Mouse (Mus musculus): ENCODE results near the gene Tbxas1. TPM values are rescaled to one million over a fixed set of nuclear protein-coding genes. Genes with fewer than 3 reads are reported as not detected.
A peak's percentile ranks its signal among the peaks of the same experiment; 100 is the strongest.

The Tbxas1 gene
- total RNA-seq, 1 experiment from 2014 or later: 23.1 TPM

DNA sequence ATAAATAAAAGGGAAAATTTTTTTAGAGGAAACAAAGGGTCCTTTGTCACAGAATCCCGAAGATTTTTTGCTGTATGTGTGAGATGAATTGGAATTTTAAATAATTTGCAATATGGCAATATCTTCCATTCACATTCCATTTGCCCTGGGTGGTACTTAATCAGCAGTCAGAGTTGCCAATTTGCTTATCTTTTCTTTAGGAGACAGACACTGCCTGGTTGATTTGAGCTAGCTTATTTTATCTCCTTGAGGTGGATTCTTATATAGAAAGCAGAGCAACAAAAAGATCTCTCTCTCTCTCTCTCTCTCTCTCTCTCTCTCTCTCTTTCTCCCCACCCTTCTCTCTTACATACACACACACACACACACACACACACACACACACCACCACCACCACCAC is 9.9 kb downstream of the Tbxas1 start:
- ATAC-seq (replicated peaks; ENCODE audit: low read depth, poor library complexity, severe bottlenecking): no peak

DNA sequence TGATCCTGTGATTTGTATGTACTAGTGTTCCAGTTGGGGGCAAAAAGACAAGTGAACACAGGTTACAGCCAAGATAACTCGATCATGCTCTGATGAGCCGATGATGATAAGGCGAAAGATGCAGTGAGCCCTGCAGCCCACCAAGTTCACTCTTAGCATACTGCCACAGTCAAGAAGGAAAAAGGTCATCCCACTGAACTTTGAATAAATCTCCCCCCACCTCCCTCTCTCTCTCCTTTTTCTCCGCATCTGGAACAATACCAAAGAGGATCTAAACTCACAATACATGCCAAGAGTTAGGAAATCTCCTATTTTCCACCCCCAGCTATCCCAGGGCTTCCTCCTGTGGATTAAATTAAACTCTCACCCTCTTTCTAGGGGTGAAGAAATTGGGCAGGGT is 12.2 kb downstream of the Tbxas1 start:
- no peak for ATAC-seq (replicated peaks; ENCODE audit: low read depth, poor library complexity, severe bottlenecking)

DNA sequence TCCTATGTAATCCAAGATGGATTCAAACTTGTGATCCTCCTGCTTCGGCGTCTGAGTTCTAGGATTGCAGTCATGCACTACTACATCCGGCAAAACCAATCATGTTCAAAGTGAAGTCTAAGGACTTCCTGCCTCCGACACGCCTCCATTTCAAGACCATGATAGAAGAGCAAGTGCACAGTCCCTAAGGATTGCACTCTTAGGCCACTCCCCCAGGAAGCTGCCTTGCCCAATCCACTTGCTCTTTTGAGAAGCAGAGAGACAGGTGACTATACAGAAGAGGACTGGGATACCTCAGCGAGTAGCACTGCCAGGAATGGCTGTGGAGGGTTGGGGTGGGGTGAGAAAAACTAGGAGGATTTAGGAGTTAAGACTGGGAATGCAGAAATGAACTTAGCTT is 14.0 kb downstream of the Tbxas1 start:
- ATAC-seq (replicated peaks; ENCODE audit: low read depth, poor library complexity, severe bottlenecking): no peak

DNA sequence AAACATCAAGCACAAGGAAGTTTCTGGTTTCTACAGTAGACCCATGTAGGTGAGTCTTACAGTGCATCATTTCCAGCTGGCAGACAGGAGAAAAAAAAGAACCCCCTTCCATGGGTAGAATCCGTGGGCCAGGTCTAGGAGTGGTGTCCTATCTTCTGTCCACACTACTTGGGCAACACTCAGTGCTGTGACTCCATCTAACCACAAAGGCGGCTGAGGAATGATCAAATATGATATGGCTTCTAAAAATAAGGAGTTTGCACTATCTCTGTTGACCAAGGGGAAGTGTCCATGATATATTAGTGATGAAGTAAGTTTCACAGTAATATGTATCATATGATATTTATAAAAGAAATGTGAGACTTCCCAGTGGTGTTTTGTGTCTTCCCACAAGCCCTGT is 16.8 kb downstream of the Tbxas1 start:
- ATAC-seq (replicated peaks; ENCODE audit: low read depth, poor library complexity, severe bottlenecking): peak; percentile 74

DNA sequence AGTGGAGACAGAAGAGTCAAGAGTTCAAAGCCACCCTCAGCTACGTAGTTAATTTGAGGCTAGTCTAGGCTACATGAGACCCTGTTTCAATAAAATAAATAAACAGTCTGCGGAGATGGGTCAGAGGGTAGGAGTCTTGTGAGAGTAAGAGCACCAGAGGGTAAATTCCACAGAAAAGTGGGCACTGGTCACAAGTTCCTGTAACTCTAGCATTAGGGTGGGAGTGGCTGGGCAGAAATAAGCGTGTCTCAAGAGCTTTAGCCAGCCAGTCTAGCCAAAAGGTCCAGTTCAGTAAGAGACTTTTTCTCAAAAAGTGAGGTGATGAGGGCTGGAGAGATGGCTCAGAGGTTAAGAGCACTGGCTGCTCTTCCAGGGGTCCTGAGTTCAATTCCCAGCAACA is 18.4 kb downstream of the Tbxas1 start:
- no peak for ATAC-seq (replicated peaks; ENCODE audit: low read depth, poor library complexity, severe bottlenecking)

DNA sequence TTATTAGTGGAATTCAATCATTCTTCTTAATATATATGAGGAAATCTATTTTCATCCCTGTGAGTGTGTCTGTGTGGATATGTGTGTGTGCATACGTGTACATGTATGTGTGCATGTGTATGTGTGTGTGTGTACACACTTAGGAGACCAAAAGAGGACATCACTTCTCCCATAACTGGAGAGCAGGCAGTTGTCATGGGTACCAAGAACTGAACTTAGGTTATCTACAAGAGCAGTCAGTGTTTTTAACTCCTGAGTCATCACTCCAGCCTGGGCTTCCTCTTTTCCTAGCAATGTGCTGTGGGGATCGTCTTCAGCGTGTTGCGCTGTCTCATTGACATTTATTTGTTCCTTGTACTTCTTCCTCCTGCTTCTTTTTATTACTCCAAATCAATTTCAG is 24.9 kb downstream of the Tbxas1 start:
- ATAC-seq (replicated peaks; ENCODE audit: low read depth, poor library complexity, severe bottlenecking): peak; percentile 92

DNA sequence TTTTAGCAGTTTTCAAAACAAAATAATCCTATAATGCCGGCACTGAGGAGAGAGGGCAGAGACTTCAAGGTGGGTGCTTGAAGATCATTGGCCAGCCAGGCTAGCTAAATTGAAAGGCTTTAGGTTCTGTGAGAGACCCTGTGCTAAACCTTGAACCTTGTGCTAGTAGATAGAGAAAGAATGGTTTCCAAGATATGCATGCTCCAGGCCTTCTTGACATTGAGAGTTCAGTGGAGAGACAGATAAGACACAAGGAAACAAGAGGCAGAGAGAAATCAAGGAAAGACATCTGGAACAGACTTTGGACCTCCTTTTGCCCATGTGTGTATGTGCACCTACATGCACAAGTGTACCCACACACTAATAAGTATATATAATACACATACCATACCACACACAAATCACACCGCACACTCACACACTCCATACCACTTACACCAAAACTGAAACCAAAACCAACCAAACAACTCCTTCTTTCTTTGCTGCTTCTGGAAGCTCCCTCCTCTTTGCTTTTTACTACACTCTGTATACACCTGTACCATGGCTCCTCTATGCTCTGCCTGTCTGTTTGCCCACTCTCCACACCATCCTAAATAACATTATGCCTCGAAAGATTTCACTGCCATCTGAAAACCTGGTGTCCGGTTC is 25.4 kb downstream of the Tbxas1 start:
- ATAC-seq (replicated peaks; ENCODE audit: low read depth, poor library complexity, severe bottlenecking): peak; percentile 52

DNA sequence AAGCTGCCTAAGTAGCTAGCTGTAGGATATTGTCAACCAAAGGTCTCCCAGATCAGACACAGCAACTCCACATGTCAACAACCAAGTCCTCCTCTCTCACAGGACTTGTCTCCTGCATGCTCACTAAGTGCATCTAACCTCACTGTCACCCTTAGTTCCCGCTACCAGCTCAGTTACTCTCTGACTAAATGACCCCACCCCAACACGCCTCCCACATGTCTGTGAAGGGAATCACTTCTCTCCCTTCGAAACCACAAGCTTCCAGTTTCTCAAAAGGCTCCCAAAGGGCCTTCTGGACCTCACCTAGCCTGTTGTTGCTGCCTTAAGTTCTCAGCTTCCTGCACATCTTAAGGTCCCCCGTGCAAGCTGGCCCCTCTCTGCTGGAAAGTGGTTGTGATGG is 25.9 kb downstream of the Tbxas1 start:
- 0 out of 2 replicates have a peak, but pooled peaks have one; percentile 20 for ATAC-seq (replicated peaks; ENCODE audit: low read depth, poor library complexity, severe bottlenecking)

DNA sequence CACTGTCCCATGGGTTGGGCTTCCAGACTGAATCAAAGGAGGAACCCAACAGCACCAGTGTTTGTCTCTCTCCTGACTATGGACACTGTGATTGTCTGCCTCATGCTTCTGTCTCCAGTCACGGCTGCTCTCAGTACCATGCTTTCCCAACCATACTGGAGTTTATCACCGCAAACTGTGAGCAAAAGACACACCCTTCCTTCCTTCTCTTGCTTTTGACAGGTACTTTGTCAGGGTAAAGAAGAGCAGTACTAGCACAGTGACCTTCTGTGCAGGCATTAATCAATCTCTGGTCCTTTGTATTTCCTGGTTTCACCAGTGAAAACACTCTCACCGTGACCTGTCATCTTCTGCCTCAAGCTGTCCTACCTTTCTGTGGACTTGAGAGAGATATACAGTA is 26.4 kb downstream of the Tbxas1 start:
- ATAC-seq (replicated peaks; ENCODE audit: low read depth, poor library complexity, severe bottlenecking): peak; percentile 31; the same call in 1 of the 2 replicates

DNA sequence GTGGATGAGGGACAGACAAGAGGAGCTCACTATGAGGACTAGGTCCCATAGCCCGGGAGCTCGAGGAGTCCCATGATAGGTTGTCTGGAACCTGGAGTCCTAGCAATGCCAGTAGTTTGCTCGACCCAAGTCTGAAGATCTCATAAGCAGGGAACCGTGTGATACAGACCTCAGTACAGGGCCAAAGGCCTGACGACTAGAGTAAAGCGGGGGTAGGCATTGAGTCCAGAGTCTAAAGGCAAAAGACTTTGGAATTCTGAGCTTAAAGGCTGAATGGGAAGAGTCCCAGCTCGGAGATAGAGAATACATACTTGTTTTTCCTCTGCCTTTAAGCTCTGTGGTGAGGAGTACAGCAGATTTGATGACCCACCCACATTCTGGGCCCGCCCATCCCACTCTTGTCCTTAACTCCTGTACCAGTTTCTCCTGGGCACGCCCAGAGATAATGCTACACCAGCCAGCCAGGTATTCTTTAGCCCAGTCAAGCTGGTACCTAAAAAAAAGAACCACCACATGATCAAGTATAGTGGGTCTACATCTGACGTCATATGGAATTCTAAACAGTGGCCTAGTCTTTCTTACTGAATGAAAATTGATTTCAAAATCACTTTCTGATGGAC is 27.7 kb downstream of the Tbxas1 start:
- no peak for ATAC-seq (replicated peaks; ENCODE audit: low read depth, poor library complexity, severe bottlenecking)

DNA sequence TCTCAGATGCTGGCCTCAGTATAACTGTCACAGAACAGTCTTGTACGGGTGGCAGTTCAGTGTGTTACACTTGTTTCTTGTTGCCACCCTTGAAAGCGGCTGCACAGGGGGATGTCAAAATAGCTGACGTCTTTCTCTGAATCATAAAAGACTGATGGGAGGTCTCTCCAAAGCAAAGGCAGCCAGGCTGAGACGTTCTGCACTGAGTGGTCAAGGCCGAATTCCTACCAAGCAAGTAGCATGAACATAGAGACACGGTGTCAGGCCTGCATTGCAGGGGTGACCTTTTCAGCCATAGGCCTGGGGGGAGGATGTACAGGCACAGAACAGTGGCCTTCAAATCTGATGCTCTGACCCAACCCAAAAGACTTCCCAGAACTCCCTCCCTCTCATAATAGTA is 30.8 kb downstream of the Tbxas1 start:
- no peak for ATAC-seq (replicated peaks; ENCODE audit: low read depth, poor library complexity, severe bottlenecking)

DNA sequence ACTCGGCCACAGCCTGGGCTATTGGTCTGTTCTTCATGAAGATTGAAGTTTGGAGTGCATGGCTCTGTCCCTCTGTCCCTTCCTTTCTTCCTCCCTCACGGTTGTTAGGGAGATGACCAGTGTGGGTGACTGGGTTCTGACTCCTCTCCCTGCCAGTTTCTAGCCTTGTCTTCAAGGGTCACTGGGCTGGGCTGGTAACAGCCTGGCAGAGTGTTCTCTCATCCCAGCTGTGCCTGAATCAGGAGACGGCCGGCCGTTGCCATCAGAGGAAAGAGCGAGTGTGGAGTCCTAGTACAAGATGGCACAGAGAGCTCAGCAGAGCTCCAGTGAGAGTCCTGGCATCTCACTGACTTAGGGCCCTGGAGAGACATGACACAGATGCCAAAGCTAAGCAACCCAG is 33.2 kb downstream of the Tbxas1 start:
- no peak for ATAC-seq (replicated peaks; ENCODE audit: low read depth, poor library complexity, severe bottlenecking)

DNA sequence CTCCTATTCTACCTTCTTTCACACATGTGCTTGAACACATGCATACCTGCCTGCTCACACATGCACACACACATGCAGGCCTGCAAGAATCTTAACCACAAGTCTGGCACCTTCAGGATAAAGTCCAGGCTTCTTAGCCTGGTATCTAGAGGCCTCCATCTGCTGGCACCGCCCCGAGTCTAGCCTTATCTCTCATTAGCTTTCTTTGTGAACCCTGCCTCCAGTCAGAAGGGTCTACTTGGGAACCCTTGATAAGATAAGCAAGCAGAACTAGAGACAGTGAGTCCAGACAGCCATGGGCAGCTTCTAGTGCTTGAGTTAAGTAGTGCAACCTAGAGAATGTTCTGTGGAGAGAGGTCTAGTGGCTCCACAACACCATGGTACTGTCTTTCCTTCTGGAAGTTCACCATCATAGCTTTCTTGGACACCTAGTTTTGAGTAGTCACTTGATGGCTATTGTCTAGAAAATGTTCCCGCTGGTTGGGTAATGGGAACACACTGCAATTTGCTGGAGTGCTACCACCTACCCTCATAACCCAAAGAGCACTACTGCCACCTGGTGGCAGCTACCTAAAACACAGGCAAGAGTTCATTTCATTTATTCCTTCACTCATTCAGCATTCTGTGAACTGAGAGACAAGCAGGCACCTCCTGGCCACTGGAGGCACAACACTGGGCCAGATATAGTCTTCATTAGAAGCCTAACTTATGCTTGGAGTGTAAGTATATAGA is 35.8 kb downstream of the Tbxas1 start:
- ATAC-seq (replicated peaks; ENCODE audit: low read depth, poor library complexity, severe bottlenecking): peak; percentile 79

DNA sequence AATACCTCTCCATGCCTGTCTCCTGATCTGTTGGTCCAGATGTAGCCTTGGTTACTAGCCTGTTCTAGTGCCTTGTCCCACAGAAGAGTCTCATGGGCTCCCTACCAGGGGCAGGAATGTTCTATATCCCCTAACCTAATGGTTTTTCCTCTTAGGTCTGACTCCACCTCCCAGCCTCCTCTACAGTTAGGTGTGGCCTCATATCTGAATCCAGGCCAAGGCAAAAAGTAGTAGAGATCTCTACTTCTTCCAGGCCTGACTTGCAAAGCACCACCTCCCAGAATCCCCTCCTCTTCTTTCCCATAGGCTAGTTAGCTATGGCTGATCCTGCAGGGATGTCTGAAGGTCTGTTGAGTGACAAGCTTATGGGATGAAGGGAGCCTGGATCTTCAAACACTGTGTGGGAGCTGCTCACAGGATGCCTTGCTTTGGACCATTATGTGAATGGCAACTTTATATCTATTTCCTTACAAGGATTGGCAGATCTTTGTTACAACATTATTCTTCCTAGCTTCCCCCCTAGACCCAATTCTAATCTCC is 37.0 kb downstream of the Tbxas1 start:
- no peak for ATAC-seq (replicated peaks; ENCODE audit: low read depth, poor library complexity, severe bottlenecking)

DNA sequence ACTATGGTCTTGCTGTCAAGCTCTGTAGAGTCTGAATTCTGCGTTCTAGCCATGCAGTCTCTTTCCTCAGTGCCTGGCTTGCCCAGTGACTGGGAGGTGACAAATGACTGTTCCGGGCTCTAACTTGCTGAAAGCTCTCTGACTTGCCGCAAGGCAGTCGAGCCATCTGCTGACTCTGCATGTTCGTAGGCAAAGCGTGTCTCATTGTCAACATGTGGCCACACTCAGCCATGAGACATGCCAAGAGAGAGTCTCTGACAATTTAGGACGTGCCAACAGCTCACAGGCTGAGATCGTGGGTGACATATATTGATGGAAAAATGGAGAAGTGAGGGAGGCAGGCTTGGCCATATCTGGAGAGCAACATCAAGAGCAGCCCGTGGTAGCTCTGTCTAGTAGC is 37.6 kb downstream of the Tbxas1 start:
- ATAC-seq (replicated peaks; ENCODE audit: low read depth, poor library complexity, severe bottlenecking): no peak

DNA sequence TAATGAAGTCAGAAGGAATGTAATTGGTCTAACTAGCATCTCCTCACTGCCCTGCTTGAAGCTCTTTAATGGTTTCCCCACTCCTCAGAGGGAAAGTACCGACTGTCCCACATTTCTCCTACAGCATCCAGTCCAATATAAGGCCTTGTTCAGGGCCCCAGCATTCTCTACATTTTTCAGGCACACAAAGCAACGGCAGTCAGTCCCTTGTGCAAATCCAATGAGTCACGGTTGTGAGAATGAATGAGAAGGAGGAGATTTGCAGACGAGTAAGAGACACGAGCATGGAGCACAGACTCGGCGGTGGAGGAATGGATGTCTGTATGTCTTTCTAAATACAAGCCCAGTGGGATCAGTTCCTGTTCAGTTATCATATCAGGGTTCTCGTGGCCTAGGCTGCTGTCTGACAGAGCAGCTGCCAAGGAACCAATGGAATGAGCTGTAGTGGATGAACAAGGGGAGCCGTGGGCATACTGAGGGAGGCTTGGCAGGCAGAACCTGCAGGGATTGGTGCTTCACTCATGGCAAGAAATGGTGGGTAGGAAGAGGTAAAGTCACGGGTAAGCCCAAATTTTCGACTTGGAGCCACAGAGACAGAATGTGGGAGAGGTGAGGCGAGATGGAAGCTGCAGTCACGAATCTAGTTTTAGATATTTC is 38.3 kb downstream of the Tbxas1 start:
- no peak for ATAC-seq (replicated peaks; ENCODE audit: low read depth, poor library complexity, severe bottlenecking)

DNA sequence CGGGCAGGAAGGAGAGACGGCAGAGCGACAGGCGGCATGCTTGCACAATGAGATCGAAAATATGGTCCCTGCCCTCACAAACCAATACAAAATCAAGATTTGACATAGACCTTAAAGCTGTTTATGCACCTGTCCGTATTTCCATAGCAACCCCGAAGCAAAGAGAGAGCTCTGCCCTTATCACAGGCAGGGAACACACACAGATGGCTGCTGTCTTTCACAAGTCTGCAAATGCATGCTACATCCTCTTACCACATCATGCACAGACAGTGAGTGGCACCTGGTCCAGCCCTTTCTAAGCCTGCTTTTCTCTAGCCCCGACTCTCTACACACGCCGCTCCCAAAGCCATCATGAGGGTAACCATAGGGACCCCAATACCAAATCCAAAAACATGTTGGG is 39.0 kb downstream of the Tbxas1 start:
- no peak for ATAC-seq (replicated peaks; ENCODE audit: low read depth, poor library complexity, severe bottlenecking)

DNA sequence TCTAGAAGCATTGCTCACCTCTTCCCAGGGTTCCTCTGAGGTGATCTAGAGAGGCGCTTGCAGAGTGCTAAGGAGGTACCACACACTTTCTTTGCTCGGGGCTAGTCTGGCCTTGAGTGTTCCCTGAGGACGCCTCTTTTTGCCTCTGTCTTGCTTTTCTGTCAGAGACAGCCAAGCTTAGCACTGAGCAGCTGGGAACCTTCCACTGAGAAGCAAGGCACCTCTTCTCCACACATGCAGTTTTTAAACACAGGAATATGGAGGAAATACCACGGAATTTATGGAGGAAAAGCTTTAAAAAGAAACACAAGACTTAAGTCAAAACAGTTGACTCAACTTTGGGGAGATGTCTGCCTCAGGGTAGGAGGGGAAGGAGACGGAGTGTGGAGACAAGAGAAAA is 40.6 kb downstream of the Tbxas1 start:
- ATAC-seq (replicated peaks; ENCODE audit: low read depth, poor library complexity, severe bottlenecking): no peak

DNA sequence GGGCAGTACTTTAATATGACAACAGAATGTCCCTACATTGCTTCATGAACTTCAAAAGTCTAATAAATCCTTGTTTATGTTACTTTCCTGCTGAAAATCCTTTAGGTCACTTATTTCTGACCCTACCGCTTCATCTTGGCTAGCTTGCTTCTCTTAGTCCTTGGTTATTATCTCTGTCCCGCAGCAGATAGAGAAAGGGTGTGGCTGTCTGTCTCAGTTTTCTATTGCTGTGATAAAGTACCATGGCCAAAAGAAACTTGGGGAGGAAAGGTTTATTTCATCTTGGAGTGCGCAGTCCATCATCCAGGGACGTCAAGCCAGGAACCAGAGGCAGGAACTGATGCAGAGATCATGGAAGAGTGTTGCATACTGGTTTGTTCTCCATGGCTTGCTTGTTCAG is 41.4 kb downstream of the Tbxas1 start:
- no peak for ATAC-seq (replicated peaks; ENCODE audit: low read depth, poor library complexity, severe bottlenecking)

DNA sequence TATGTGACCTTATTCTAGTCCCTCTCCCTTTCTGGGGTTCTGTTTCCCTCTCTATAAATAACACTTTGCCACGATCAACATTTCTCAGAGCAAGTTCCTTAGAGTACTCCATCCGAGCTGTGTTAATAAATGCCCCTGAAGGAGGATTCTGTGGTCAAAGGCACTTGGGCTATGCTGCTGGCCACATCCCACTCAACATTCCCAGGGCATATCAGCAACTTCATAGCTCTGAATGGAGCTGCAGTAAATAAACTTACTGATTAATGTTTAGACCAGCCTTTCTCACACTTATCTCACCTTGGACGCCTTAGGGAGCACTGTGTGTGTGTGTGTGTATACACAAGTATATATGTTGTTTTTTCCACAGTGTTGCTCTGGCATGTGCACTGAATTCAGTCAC is 42.2 kb downstream of the Tbxas1 start:
- ATAC-seq (replicated peaks; ENCODE audit: low read depth, poor library complexity, severe bottlenecking): no peak

DNA sequence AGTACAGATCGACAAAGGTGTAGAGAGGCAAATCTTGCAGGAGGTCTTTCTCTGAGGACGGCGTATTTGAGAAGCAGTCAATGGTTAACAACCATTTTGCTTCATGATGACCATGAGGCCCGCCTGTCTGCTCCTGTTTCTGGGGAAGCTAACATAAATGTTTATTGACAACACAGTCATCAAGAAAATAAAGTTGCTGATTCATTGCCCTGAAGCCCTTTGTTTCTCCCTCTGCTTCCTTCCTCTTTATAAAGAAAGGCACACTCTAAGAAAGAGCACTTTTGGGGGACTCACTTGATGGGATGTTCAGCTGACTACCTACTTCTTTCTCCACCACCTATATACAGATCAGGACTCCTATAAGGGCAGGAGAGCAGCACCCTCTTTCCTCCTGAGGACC is 43.5 kb downstream of the Tbxas1 start:
- peak; percentile 57 for ATAC-seq (replicated peaks; ENCODE audit: low read depth, poor library complexity, severe bottlenecking)
